Mouse (Mus musculus) lung, postnatal 36 days (tissue): Measurements from ENCODE around the gene Dnajc15.

ENCODE experiments used
- DNase-seq: peaks from one replicate; pipeline ENCODE4 v3.0.0; 2022; ENCODE audit warnings: mixed read lengths

The Dnajc15 gene

DNA sequence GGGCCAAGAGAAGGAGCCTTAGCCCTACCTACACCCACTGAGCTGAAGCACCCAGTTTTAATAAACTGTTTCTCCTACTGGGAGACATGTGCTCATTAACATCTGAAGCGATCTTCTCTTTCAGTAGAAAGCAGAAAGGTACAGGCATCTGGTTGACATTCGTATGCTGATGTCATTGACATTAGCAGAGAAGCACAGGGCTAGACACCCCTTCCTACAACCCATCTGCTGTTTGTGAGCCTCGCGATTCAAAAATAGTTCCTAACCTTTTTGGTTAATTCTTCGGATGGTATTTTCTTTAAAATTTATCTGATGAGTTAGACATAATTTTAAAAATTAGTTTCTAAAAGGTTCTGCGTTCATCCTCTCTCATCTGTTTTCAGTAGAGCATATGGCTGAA is 81.9 kb downstream of the Dnajc15 start:
- DNase-seq: no peak

GRCm38 (mm10) chr14:77783217-77783616 is 91.7 kb downstream of the Dnajc15 start:
- DNase-seq: peak; percentile 36

- DNase-seq: peak; percentile 62
These were observed 97.6 kb downstream of the Dnajc15 start for GRCm38 (mm10) chr14:77777365-77777764.

DNA sequence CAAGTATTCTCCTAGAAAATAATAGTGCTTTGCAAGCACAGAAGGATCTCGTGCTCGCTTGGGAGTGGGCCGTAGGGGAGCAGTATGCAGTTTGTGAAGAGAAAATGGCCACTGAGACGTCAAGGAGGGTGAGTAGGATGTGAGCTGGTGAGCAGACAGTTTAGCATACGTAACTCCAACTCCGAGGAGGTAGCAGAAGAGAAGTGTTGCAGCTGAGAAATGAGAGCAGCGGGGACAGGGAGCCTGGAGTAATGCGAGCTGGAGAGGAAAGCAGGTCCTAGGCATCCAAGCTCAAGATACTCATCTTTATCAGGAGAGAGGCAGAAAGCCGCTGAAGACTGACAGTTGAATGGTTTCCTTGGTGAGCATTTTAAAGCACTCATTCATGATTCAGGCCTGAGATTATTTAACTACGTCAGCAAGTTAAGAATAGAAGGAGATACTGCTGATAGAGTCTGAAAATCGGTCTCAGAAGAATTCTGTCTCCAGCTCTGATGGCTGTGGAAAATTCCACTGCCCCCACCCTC is 98.9 kb downstream of the Dnajc15 start:
- no peak for DNase-seq

DNA sequence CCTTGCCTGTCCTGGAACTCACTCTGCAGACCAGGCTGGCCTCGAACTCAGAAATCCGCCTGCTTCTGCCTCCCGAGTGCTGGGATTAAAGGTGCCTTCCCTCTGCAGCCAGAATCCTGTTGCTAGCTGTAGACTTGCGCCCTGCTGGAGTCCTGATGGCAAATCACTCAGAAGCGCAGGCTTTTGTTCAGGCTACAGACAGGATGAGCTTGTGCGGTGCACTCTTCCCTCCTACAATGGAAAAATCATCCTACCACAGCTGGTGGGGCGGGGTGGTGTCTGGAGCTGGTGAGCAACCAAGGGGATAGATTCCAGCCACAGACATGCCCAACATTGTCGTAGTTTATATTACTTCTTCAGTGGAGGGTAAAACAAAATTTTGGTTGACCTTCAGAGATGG is 101.6 kb downstream of the Dnajc15 start:
- DNase-seq: no peak

GRCm38 (mm10) chr14:77771626-77772025 is 103.3 kb downstream of the Dnajc15 start:
- no peak for DNase-seq
